Mouse (Mus musculus) limb, embryonic 14.5 days (tissue): ENCODE results near the gene Gm10799. TPM values are rescaled to one million over a fixed set of nuclear protein-coding genes. Genes with fewer than 3 reads are reported as not detected.

Experiments
- ATAC-seq: fragments of 200-750 bp; cut with Nextera tagmentation; 2 replicates; pipeline ENCODE4 v1.8.0; 2017; ENCODE audit warnings: low read depth, moderate number of reproducible peaks, moderate TSS enrichment; ENCODE audit not compliant: low FRiP score
- DNase-seq: peaks from one replicate; pipeline ENCODE4 v3.0.0-alpha.2; 2015; ENCODE audit warnings: low spot score
- H3K27ac ChIP-seq: fragments of 300-500 bp; sonication (generic); replicated peaks from 2 replicates; pipeline ENCODE4 v1.5.1; 2014; ENCODE audit warnings: low read depth, mild to moderate bottlenecking, low read length, moderate library complexity, mixed read lengths
- H3K27me3 ChIP-seq: fragments of 300-500 bp; sonication (generic); 2 replicates; pipeline ENCODE4 v1.6.1; 2014; ENCODE audit warnings: low read length, mixed read lengths; ENCODE audit not compliant: control insufficient read depth, insufficient read depth
- H3K36me3 ChIP-seq: fragments of 300-500 bp; sonication (generic); 2 replicates; pipeline ENCODE4 v1.6.1; 2014; ENCODE audit warnings: mild to moderate bottlenecking, low read length, moderate library complexity, mixed read lengths; ENCODE audit not compliant: control insufficient read depth, insufficient read depth
- H3K4me1 ChIP-seq: fragments of 300-500 bp; sonication (generic); 2 replicates; pipeline ENCODE4 v1.6.1; 2014; ENCODE audit warnings: antibody characterized with exemption, low read length, mixed read lengths; ENCODE audit not compliant: control insufficient read depth, insufficient read depth
- H3K4me2 ChIP-seq: fragments of 300-500 bp; sonication (generic); replicated peaks from 2 replicates; pipeline ENCODE4 v1.6.1; 2014; ENCODE audit warnings: low read depth, mild to moderate bottlenecking, low read length, moderate library complexity; ENCODE audit not compliant: severe bottlenecking
- H3K4me3 ChIP-seq: fragments of 300-500 bp; sonication (generic); replicated peaks from 2 replicates; pipeline ENCODE4 v1.5.1; 2014; ENCODE audit warnings: low read length
- H3K9ac ChIP-seq: fragments of 300-500 bp; sonication (generic); 2 replicates; pipeline ENCODE4 v1.6.1; 2014; ENCODE audit warnings: mild to moderate bottlenecking, low read depth, low read length, moderate library complexity; ENCODE audit not compliant: severe bottlenecking
- H3K9me3 ChIP-seq: fragments of 300-500 bp; sonication (generic); 2 replicates; pipeline ENCODE4 v1.6.1; 2016; ENCODE audit warnings: low read length; ENCODE audit not compliant: control insufficient read depth
- POLR2A ChIP-seq: fragments of 200-500 bp; IDR thresholded peaks from 2 replicates; pipeline ENCODE4 v1.8.0; 2012; ENCODE audit warnings: inconsistent platforms, mild to moderate bottlenecking, moderate library complexity, borderline replicate concordance; ENCODE audit not compliant: insufficient read depth, insufficient read length; ENCODE audit errors: extremely low read depth
- WGBS: fragments of 180-500 bp; shearing (Covaris S2); extraction: QIAGEN DNeasy Blood & Tissue Kit; methylation state at CpG from one replicate; pipeline ENCODE4 v1.1.7; 2014; 5-methylcytosine and 5-hydroxymethylcytosine counted together
- polyA plus RNA-seq, 2 experiments: library from polyadenylated mRNA; depleted of rRNA in 1 of 2; stranded (reverse) in 1 of 2; unstranded in 1 of 2; fragments of >200 nt; fragmentation: Nextera tagmentation in 1 of 2; extraction: Ambion mirVana in 1 of 2; gene quantifications; 2 replicates each; pipeline versions ENCODE4 v1.2.1 to v1.2.3; 2012 to 2014

Gm10799 gene
- polyA plus RNA-seq, 2 experiments: not detected

DNA sequence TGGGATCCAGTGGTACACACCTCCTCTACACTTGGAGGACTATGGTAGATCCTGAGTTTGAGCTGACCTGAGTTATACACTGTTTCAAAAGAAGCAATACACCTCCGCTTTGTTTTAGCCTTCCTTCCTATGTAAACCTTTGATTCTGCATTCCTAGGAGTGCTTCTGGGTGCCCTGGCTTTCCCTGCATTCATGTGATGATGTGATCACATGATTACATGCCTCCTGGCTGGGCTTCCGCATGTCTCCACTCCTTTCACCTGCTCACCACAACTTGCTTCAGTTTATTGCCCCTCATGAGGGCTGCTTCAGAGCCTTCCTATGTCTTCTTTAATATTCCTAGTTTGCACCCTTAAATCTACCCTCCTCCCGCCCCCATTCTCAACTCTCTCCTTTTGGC, 36.3 kb downstream of the Gm10799 start:
- Histone ChIP-seq H3K27me3 (no peaks in the 10 kb centered on the region), H3K27ac (no peak overlapping the region), H3K4me1 (peaks cover 14% of the 10 kb centered on the region), H3K4me3 (no peak overlapping the region), H3K9me3 (no peaks in the 10 kb centered on the region), H3K4me2 (no peak overlapping the region), H3K36me3 (peaks cover 32% of the 10 kb centered on the region), H3K9ac (no peak overlapping the region)
- no peak for TF ChIP-seq POLR2A
- WGBS: 90% methylated on average over 3 of the region's 3 CpGs
- DNase-seq (no peak), ATAC-seq (no peak)

DNA sequence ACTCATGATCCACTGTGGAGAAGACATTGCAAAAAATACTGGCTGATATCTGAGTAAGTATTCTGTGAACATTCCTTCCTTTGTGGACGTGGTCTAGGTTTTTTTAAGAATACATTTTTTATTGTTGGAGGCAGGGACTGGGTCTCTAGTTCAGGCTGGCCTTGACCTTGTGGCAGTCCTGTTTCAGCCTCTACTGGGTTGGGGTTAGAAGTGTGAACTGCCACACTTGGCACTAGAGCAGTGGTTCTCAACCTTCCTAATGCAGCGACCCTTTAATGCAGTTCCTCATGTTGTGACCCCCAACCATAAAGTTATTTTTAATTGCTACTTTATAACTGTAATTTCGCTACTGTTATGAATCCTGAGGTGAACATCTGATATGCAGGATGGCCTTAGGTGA, 38.0 kb downstream of the Gm10799 start:
- H3K27ac ChIP-seq: no peak overlapping the region
- no peak for TF ChIP-seq POLR2A
- no peak for DNase-seq
- ATAC-seq: no peak
- H3K9me3 ChIP-seq: no peaks in the 10 kb centered on the region
- H3K27me3 ChIP-seq: no peaks in the 10 kb centered on the region
- no peak overlapping the region for H3K4me2 ChIP-seq
- H3K4me3 ChIP-seq: no peak overlapping the region
- H3K9ac ChIP-seq: no peak overlapping the region
- 78% methylated on average over 3 of the region's 3 CpGs for WGBS
- peaks cover 14% of the 10 kb centered on the region for H3K4me1 ChIP-seq
- peaks cover 18% of the 10 kb centered on the region for H3K36me3 ChIP-seq

DNA sequence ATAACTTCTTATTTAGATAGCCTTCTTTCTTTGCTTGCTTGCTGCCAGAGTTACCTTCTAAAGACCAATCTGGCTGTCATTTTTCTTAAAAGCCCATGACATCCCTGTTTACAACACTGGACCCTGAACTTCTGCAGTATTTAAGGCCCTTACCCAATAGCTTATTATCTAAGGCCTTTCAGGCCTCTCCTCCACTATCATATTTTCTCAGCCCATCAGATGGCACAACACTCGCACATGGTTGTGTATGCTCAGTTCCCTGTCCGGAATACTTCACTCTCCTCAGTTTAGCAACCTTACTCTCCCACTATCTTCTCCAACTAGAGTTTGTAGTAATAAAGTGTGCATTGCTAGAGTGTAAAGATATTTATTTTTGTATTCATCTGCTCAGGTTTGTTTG, 39.3 kb downstream of the Gm10799 start:
- peak overlapping the region; percentile 91; the same call in 1 of the 2 replicates for H3K9ac ChIP-seq
- 81% methylated on average over 2 of the region's 2 CpGs for WGBS
- TF ChIP-seq POLR2A: no peak

DNA sequence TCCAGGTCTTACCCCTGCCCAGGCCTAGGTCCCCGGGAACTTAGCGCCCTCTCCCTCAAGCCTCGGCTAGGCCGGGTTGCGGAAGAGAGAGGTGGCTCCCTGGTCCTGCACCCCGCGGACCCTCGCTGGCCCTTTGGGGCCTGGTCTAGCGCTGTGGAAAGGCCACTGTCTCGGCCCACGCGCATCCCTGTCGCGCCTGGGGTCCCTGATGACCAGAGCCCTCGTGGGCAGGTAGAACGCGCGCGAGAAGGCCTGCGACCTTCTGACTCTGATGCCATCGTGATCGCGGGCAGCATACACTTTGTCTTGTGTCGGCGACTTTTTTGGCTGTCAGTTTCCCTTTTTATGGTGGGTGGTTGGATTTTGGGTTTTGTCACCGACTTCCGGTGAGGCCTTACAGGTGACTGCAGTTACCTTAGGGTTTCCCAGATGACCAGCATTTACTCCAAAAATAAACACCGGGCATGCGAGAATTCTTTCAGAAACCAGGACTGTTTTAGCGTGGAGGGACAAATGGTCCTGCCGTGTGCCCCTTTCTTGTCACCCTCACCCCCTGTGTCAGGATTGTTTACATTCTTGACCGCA, 40.1 kb downstream of the Gm10799 start, which contains the start of gene 4931422A03Rik:
TSS of gene 4931422A03Rik (minus strand) at position 223 of the 585 bp plus-strand sequence.
- peaks cover 14% of the 10 kb centered on the region for H3K4me1 ChIP-seq
- H3K9ac ChIP-seq: peak within 1 kb of the TSS; percentile 91
- peak within 1 kb of the TSS; percentile 55; the same call in 1 of the 2 replicates for H3K27ac ChIP-seq
- no peaks in the 10 kb centered on the region for H3K27me3 ChIP-seq
- WGBS: under 1% methylated on average over 30 of the region's 32 CpGs
- TF ChIP-seq POLR2A: no peak
- no peaks in the 10 kb centered on the region for H3K9me3 ChIP-seq
- H3K4me3 ChIP-seq: peak within 1 kb of the TSS; percentile 70
- no peak for DNase-seq
- no peak; the same call in 1 of the 2 replicates for ATAC-seq
- H3K4me2 ChIP-seq: peak within 1 kb of the TSS; percentile 69
- H3K36me3 ChIP-seq: peaks cover 3% of the 10 kb centered on the region; the same call in 1 of the 2 replicates

More for the DNA sequence above, 39.3 kb downstream of the Gm10799 start:
- Histone ChIP-seq H3K4me2 (peak overlapping the region; percentile 69), H3K9me3 (no peaks in the 10 kb centered on the region), H3K4me1 (peaks cover 14% of the 10 kb centered on the region), H3K36me3 (peaks cover 8% of the 10 kb centered on the region), H3K27ac (no peak overlapping the region), H3K27me3 (no peaks in the 10 kb centered on the region), H3K4me3 (peak overlapping the region; percentile 70; the same call in 1 of the 2 replicates)
- DNase-seq (no peak), ATAC-seq (no peak)

DNA sequence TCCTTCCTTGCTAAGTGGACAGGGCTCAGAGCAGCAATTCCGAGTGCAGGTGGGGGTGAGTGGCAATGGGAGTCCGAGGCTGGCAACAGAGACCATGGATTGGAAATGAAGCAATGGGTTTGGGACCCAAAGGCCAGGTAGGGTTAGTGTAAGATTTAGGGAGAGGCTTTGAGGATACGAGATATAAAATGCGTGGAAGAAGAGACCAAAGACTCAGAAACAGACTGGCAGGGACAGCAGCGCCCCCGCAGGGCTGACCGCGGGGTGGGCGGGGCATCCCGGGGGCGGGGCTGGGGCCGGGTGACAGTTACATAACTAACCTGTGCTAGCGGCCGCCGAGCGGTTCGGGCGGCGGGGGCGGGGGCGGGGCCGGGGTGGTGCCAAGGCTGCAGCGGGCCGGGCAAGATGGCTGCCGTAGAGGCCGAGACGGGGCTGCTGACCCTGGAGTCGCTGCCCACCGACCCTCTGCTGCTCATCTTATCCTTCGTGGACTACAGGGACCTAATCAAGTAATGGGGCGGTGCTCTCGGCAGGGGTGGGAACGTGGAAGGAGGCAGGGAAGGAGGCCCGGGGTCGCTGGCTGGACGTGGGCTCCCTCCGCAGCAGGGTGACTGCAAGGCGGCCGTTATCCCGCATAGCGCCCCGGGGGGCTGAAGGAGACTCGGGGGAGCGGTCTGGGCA, 40.8 kb downstream of the Gm10799 start, which contains the start of gene Fbxo3:
TSS of gene Fbxo3 (plus strand) at position 264 of the 681 bp plus-strand sequence.
- DNase-seq: peak; percentile 65
- peak within 1 kb of the TSS; percentile 70 for H3K4me3 ChIP-seq
- under 1% methylated on average over 24 of the region's 44 CpGs for WGBS
- peak; percentile 97 for ATAC-seq
- H3K36me3 ChIP-seq: peaks cover 3% of the 10 kb centered on the region; the same call in 1 of the 2 replicates
- H3K4me2 ChIP-seq: peak within 1 kb of the TSS; percentile 69
- H3K9ac ChIP-seq: peak within 1 kb of the TSS; percentile 91
- H3K9me3 ChIP-seq: no peaks in the 10 kb centered on the region
- H3K27me3 ChIP-seq: no peaks in the 10 kb centered on the region
- peak within 1 kb of the TSS; percentile 55; the same call in 1 of the 2 replicates for H3K27ac ChIP-seq
- TF ChIP-seq POLR2A: peak; percentile 62; the same call in 1 of the 2 replicates
- H3K4me1 ChIP-seq: peaks cover 14% of the 10 kb centered on the region
